Mouse (Mus musculus) lung, postnatal 0 days (tissue): ENCODE data around the gene 4931428F04Rik. TPM values are rescaled to one million over a fixed set of nuclear protein-coding genes. Genes with fewer than 3 reads are reported as not detected.
"Not testable (repeated sequence)": the region's sequence is repeated elsewhere in the genome, so short reads cannot be mapped to it uniquely, and the experiment has no call there.

Source experiments
- ATAC-seq: fragments of 200-750 bp; cut with Nextera tagmentation; 2 replicates; pipeline ENCODE4 v1.8.0; 2017; ENCODE audit warnings: moderate library complexity
- DNase-seq: peaks from one replicate; pipeline ENCODE4 v3.0.0-alpha.2; 2016; ENCODE audit warnings: low spot score
- H3K27ac ChIP-seq: fragments of 300-500 bp; sonication (generic); 2 replicates; pipeline ENCODE4 v1.5.1; 2014; ENCODE audit warnings: antibody characterized with exemption, mild to moderate bottlenecking, low read length, mixed read lengths
- H3K27me3 ChIP-seq: fragments of 300-500 bp; sonication (generic); replicated peaks from 2 replicates; pipeline ENCODE4 v1.6.1; 2014; ENCODE audit warnings: low read length, mixed read lengths; ENCODE audit not compliant: insufficient read depth
- H3K36me3 ChIP-seq: fragments of 300-500 bp; sonication (generic); 2 replicates; pipeline ENCODE4 v1.6.1; 2014; ENCODE audit warnings: low read length, mixed read lengths; ENCODE audit not compliant: insufficient read depth
- H3K4me1 ChIP-seq: fragments of 300-500 bp; sonication (generic); 2 replicates; pipeline ENCODE4 v1.6.1; 2014; ENCODE audit warnings: antibody characterized with exemption, low read depth, low read length, mixed read lengths; ENCODE audit not compliant: insufficient read depth
- H3K4me2 ChIP-seq: fragments of 300-500 bp; sonication (generic); replicated peaks from 2 replicates; pipeline ENCODE4 v1.6.1; 2014; ENCODE audit warnings: low read depth, mild to moderate bottlenecking, low read length, moderate library complexity, mixed read lengths
- H3K4me3 ChIP-seq: fragments of 300-500 bp; sonication (generic); 2 replicates; pipeline ENCODE4 v1.5.1; 2014; ENCODE audit warnings: low read depth, low read length
- H3K9ac ChIP-seq: fragments of 300-500 bp; sonication (generic); replicated peaks from 2 replicates; pipeline ENCODE4 v1.6.1; 2014; ENCODE audit warnings: low read depth, mild to moderate bottlenecking
- H3K9me3 ChIP-seq: fragments of 300-500 bp; sonication (generic); 2 replicates; pipeline ENCODE4 v1.6.1; 2016; ENCODE audit warnings: low read length, mixed read lengths
- CTCF ChIP-seq: IDR thresholded peaks from 2 replicates; pipeline ENCODE4 v1.5.1; 2016; ENCODE audit warnings: antibody characterized with exemption, mild to moderate bottlenecking
- EP300 ChIP-seq: IDR thresholded peaks from 2 replicates; pipeline ENCODE4 v1.6.1; 2016; ENCODE audit warnings: antibody characterized with exemption, mild to moderate bottlenecking, control low read depth
- WGBS: fragments of 180-500 bp; shearing (Covaris S2); extraction: QIAGEN DNeasy Blood & Tissue Kit; methylation state at CpG from one replicate; pipeline ENCODE4 v1.1.7; 2014; 5-methylcytosine and 5-hydroxymethylcytosine counted together
- polyA plus RNA-seq: library from polyadenylated mRNA; unstranded; fragments of >200 nt; fragmentation: Nextera tagmentation; extraction: Ambion mirVana; gene quantifications from 2 replicates; pipeline ENCODE4 v1.2.1, GENCODE M21; 2015

The 4931428F04Rik gene
- polyA plus RNA-seq, 1 experiment from 2014 or later = 2.7 TPM

- not testable (repeated sequence) for ATAC-seq
- 63% methylated on average over 3 of the region's 3 CpGs for WGBS
Measured at GRCm38 (mm10) chr8:105291802-105292201, 2.1 kb upstream of the 4931428F04Rik start.

GRCm38 (mm10) chr8:105291364-105291763 lies 1.7 kb upstream of the 4931428F04Rik start:
- H3K9me3 ChIP-seq, H3K4me3 ChIP-seq, H3K4me2 ChIP-seq, DNase-seq, H3K27me3 ChIP-seq, ATAC-seq, H3K36me3 ChIP-seq, H3K27ac ChIP-seq, H3K9ac ChIP-seq: not testable (repeated sequence)
- H3K4me1 ChIP-seq = peaks cover 12% of the 10 kb centered on the region
- whole genome bisulfite sequencing = 77% methylated on average over 8 of the region's 8 CpGs

More at GRCm38 (mm10) chr8:105291802-105292201, 2.1 kb upstream of the 4931428F04Rik start:
- DNase-seq, H3K4me3 ChIP-seq, H3K27ac ChIP-seq, H3K36me3 ChIP-seq, H3K9me3 ChIP-seq, H3K4me2 ChIP-seq, H3K9ac ChIP-seq, H3K27me3 ChIP-seq: not testable (repeated sequence)
- peak; percentile 35 for TF ChIP-seq CTCF
- peaks cover 13% of the 10 kb centered on the region for H3K4me1 ChIP-seq

GRCm38 (mm10) chr8:105290554-105291314 lies 1.1 kb upstream of the 4931428F04Rik start:
- ATAC-seq = peak; percentile 11; the same call in 1 of the 2 replicates
- Histone ChIP-seq H3K4me1 (peaks cover 12% of the 10 kb centered on the region), H3K4me2 (peak overlapping the region; percentile 70; the same call in 1 of the 2 replicates), H3K27ac (no peak overlapping the region), H3K9me3 (no peaks in the 10 kb centered on the region), H3K9ac (no peak overlapping the region), H3K4me3 (no peak overlapping the region), H3K27me3 (0 out of 2 replicates have a peak, but pooled peaks cover 4% of the 10 kb centered on the region), H3K36me3 (no peaks in the 10 kb centered on the region)
- TF ChIP-seq EP300 (no peak), CTCF (peak; percentile 98)
- peak; percentile 94 for DNase-seq
- WGBS = 16% methylated on average over 31 of the region's 31 CpGs

GRCm38 (mm10) chr8:105288958-105289732 lies 519 bp downstream of the 4931428F04Rik start:
- WGBS = under 1% methylated on average over 53 of the region's 53 CpGs
- ATAC-seq (peak; percentile 95), DNase-seq (peak; percentile 98)
- no peak overlapping the region; the same call in 1 of the 2 replicates for H3K9ac ChIP-seq
- H3K4me3 ChIP-seq = peak overlapping the region; percentile 44
- peaks cover 12% of the 10 kb centered on the region for H3K4me1 ChIP-seq
- no peaks in the 10 kb centered on the region for H3K9me3 ChIP-seq
- peak overlapping the region; percentile 6; the same call in 1 of the 2 replicates for H3K27ac ChIP-seq
- peak overlapping the region; percentile 70 for H3K4me2 ChIP-seq
- 0 out of 2 replicates have a peak, but pooled peaks cover 4% of the 10 kb centered on the region for H3K27me3 ChIP-seq
- TF ChIP-seq EP300 (peak; percentile 60; the same call in 1 of the 2 replicates), CTCF (peak; percentile 58)
- no peaks in the 10 kb centered on the region for H3K36me3 ChIP-seq

- Histone ChIP-seq H3K4me3 (no peak overlapping the region), H3K9ac (no peak overlapping the region), H3K36me3 (no peaks in the 10 kb centered on the region), H3K4me2 (no peak overlapping the region), H3K27ac (no peak overlapping the region), H3K27me3 (0 out of 2 replicates have a peak, but pooled peaks cover 4% of the 10 kb centered on the region), H3K9me3 (no peaks in the 10 kb centered on the region), H3K4me1 (peaks cover 12% of the 10 kb centered on the region)
- ATAC-seq (no peak), DNase-seq (no peak)
- 81% methylated on average over 5 of the region's 5 CpGs for WGBS
- peak; percentile 27; the same call in 1 of the 2 replicates for TF ChIP-seq CTCF
- no peak for TF ChIP-seq EP300
Measured at GRCm38 (mm10) chr8:105288231-105288630, 1.4 kb downstream of the 4931428F04Rik start.

- peaks cover 12% of the 10 kb centered on the region for H3K4me1 ChIP-seq
- no peak overlapping the region for H3K9ac ChIP-seq
- TF ChIP-seq CTCF (no peak), EP300 (no peak)
- H3K9me3 ChIP-seq = no peaks in the 10 kb centered on the region
- ATAC-seq (no peak), DNase-seq (no peak)
- H3K4me3 ChIP-seq = no peak overlapping the region
- no peaks in the 10 kb centered on the region for H3K36me3 ChIP-seq
- no peak overlapping the region for H3K27ac ChIP-seq
- H3K27me3 ChIP-seq = 0 out of 2 replicates have a peak, but pooled peaks cover 4% of the 10 kb centered on the region
- 87% methylated on average over 4 of the region's 4 CpGs for WGBS
- no peak overlapping the region for H3K4me2 ChIP-seq
Measured at GRCm38 (mm10) chr8:105286907-105287306, 2.8 kb downstream of the 4931428F04Rik start.
